Mouse (Mus musculus) monocyte, adult 5-6 weeks (primary cell): ENCODE data around the gene Gsta1. TPM values are rescaled to one million over a fixed set of nuclear protein-coding genes. Genes with fewer than 3 reads are reported as not detected.
"Not testable (repeated sequence)": the region's sequence is repeated elsewhere in the genome, so short reads cannot be mapped to it uniquely, and the experiment has no call there.

Source experiments
- ATAC-seq: fragments of 153-309, 156-312 bp; replicated peaks from 2 replicates; pipeline ENCODE4 v1.8.0; 2017; ENCODE audit warnings: mild to moderate bottlenecking; ENCODE audit not compliant: low TSS enrichment, insufficient number of reproducible peaks, severe bottlenecking, poor library complexity, low FRiP score
- total RNA-seq: library from RNA; stranded (forward); fragments of 200-1000, 200-491, 200-594 nt; gene quantifications from 3 replicates; pipeline ENCODE4 v1.2.3, GENCODE M21; 2017

Gene Gsta1
- not detected in 3 replicates for total RNA-seq

DNA sequence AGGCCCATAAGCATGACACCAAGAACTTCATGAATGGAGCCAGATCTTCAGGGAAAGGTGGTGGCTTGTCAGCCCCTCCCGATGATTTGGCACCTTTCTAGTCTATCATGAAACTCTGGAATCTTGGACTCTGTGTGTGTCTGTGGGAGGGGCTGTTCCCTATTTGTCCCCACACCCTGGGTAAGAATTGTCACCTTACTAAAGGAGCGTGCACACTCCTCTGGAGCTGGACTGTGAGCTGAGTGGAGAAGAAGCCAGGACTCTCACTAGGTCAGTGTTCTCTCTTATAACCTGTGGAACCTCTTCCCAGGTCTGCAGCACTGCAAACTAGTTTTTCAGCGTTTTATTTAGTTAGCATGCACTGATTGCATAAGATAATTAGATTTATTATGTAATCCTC lies at the start of gene Gsta1:
Gene Gsta1 (plus strand): TSS at position 196 of the 400 bp plus-strand sequence.
- ATAC-seq: not testable (repeated sequence)

DNA sequence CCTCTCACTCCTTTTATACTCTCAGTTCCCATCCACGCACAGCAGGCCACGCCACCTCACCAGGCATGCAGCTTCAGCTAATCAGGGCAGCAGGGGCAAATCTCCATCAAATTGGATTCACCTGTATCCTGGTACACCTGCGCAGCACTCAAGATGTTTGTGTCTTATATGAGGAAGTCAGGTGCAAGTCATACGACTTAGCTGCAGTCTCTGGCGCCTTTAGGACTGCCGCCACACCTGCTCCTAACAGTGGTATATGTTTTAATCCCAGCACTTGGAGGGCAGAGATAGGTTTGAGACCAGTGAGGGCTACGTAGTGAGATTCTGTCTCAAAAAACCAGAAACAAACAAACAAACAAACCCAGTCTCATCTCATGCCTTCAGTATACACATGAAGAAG lies 48.0 kb upstream of the Gsta1 start, which contains the start of gene Gsta4:
Gene Gsta4 (plus strand): TSS at position 301 of the 400 bp plus-strand sequence.
- ATAC-seq: not testable (repeated sequence)

DNA sequence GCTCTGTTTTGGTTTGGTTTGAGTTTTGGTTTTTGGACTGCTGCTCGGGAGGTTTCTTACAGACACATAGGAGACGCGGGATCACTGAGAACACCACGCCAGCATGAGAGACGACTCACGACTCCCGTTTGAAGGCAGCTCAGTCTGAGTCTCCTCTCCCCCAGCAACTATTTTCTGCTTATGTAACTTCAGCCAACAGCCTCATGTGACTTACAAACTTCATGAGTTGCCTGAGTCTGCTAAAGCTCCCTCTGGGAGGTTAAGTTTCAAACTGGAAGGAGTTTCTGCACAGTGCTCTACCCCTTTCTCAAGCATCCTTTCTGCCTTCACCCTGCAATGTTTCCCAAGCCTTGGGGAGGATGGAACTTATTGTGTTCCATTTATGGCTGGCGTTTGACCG lies 44.8 kb upstream of the Gsta1 start:
- ATAC-seq: no peak

DNA sequence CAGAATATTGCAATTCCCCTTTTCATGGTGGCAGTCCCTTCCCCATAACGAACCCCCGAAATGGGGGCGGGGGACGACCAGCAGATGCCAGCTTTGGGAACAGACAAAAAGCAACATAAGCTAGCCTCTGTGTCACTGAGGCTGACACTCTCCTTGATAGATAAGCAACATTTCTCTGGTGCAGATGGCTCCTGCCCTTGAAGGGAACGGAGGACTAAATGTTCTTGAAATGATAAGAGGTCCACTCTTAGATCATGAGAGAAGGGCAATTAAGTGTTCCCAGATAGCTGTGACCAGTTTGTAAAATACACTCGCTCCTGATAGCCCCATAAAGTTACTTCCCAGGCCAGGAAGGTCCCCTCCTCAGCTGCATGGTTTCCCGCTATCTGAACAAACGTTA lies 41.5 kb upstream of the Gsta1 start:
- no peak for ATAC-seq

DNA sequence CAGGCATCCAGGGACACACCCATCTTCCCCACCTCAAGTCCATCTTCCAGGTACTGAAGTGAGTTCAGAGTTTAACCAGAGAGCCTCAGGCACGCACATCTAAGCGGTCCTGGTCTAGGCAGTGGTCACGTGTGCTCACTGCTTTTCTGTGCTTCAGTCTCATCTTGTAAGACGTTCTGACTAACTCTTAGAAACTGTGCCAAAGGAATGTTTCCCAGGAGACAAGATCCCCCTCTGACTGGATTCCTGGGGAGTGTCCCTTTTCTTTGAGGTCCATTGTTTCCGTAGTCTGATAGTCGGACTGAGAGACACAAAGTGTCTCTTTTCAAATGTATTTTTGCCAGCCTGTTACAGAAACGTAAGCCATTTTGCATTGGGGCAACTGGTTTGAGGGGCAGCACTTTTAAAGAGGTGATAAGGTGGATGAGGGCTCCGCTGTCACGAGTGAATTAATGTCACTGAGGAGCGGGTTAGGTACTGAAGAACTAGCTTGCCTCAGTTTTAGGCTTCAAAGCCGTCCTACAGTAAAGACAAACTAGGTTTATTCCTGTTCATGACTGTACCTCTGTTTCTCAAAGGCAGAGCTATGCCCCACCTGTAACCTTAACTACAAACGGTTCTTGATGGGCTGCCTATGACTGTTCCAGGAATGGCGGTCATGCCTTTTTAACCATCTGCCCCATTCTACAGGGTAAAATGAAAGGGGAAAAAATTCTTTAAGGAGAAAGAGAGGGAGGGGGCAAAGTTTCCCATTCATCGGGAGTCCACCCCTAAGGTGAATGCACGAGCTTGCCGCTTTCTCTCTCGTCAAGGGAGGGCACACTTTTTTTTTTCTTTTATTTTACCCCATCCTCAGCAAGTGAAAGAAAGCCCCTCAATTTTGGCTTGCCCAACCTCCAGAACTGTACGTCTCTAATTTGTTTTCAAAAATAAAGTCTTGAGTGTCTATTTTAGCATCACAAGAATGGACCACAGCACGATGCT lies 39.5 kb upstream of the Gsta1 start:
- no peak for ATAC-seq

DNA sequence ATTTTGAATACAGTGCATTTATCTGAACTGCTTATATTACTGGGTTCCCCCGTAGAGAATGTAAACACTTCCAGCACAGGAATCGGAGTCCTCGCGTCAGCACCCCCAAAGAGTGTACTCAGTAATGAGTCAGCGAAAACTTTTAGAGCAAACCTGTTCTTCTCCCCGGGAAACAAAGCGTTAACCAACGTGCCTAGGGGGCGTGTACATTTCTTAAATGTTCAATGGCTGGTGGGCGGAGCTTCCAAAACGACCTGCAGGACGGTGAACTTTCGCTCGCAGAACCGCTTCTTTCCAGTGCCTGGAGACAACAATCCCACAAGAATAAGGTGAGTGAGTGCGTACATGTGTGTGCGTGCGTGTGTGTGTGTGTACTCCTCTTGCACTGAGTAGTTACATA lies 38.7 kb upstream of the Gsta1 start:
- peak; percentile 48 for ATAC-seq

DNA sequence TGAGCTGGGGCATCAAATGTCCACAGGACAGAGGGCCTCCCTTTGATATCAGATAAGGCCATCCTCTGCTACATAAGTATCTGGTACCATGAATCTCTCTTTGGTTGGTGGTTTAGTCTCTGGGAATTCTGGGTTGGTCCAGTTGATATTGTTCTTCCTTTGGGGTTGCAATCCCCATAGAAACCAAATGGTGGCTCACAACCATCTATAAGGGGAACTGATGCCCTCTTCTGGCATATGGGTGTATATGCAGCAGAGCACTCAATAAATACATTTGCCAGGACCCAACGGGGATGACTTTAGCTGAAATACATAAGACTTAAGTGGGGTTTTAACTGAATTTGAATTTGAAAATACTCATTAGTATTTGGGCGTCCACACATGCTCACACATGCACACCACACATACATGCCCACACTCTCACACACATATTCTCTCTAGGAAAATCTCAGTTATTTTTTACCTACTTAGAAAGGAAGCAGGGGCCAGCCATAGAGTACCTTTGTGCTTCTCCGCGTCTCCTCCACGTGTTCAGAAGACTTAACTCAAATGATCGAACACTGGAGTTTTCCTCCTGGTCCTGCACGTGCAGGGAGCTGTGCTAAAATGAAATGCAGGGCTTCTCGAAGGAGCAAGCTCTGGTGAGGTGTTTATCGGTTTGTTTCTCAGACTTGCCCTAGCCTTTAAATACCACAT lies 36.4 kb upstream of the Gsta1 start:
- peak; percentile 76 for ATAC-seq

DNA sequence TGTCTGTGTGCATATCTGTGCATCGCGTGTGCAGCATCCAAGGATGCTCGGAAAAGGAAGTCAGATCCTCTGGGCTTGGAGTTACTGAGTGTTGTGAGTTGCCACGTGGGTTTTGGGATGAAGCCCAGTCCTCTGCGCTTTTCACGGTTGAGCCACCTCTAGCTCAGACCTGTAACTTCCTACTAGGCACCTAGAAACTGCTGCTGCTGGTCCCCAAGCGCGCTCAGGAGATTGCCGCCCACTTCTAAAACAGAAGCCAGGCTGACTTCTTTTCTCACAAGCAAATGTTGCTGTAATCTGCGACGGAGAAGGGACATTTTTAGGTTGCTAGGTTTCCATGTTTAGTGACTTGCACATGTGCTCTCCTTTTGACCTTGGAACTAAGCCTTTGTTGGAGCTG lies 35.4 kb upstream of the Gsta1 start:
- no peak for ATAC-seq

DNA sequence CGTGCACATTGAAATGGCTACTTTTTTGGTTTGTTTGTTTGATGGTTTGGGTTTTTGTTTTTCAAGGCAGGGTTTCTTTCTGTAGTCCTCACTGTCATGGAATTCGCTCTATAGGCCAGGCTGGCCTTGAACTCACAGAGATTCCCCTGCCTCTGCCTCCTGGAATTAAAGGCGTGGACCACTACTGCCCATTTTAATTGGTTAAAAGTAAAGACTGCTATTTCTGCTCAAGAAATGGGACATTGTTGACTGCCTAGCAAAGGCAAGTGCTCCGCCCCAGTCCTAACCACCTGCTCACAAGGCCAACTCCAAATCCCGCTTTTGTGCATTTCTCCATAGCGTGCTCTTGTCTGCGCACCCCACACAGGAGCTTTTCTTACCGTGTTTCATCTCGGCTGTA lies 32.7 kb upstream of the Gsta1 start:
- no peak for ATAC-seq

DNA sequence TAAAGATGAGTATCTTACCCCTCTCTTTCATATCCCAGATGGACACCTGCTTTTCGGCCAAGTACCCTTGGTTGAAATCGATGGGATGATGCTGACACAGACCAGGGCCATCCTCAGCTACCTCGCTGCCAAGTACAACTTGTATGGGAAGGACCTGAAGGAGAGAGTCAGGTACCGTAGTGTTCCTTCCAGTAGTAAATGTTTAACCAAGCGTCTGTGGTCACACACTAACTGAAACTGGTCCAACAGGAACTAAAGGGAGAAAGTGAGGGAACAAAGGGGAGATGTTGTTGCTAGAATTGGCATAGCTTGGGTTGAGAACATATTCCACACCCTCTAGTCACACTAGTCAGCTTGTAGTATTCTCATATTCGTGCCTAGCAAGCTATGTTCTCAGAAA lies 26.3 kb upstream of the Gsta1 start:
- ATAC-seq: no peak

DNA sequence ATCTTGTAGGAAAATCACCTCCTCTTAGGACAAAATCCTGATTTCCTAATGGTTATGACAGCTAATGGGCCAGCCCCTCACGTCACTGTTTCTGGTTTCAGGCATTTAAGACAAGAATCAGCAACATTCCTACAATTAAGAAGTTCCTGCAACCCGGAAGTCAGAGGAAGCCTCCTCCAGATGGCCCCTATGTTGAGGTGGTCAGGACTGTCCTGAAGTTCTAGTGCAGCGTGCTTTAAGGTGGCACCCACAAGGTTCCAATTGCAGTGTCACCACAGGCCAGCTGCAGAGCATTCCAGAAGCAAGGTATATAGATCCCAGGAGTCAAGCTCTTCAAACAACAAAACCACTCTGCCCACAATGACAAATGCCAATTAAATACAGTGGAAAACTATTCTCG lies 21.5 kb upstream of the Gsta1 start:
- ATAC-seq: no peak

DNA sequence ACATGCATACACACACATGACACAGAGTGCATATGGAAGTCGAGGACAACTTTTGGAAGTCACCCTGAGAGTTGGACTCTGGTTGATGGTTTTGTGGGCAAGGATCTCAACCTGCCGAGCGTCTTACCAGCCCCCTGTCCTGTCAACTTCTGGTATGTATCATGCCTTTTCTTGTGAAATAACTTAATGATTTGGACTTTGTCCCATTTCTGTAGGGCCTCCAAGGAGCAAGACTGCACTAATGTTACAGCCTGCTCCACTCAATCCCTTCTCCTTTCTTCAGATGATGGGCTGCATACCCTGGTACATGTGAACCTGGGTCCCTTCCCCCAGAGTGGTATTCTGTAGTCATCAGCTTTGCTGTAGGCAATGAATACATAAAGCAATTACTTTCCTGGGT lies 20.4 kb upstream of the Gsta1 start:
- ATAC-seq: no peak

DNA sequence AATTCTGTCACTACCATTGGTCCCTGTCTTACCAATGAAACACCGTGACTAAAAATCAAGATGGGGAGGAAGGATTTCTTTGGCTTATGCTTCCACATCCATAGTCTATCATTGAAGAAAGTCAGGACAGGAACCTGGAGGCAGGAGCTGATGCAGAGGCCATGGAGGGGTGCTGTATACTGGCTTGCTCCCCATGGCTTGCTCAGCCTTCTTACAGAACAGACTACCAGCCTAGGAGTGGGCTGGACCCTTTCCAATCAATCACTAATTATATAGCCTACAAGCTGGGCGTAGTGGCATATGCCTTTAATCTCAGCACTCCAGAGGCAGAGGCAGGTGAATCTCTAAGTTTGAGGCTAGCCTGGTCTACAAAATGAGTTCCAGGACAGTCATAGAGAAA lies 19.6 kb upstream of the Gsta1 start:
- ATAC-seq: no peak

DNA sequence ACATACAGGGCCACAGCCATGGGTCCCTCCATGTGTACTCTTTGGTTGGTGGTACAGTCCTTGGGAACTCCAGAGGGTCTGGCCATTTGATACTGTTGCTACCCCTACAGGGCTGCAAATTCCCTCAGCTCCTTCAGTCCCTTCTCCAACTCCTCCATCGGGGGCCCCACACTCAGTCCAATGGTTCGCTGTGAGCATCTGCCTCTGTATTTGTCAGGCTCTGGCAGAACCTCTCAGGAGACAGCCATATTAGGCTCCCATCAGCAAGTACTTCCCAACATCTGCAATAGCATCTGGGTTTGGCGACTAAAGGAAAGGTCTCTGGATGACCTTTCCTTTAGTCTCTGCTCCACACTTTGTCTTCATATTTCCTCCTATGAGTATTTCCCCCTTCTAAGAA lies 18.9 kb upstream of the Gsta1 start:
- no peak for ATAC-seq

DNA sequence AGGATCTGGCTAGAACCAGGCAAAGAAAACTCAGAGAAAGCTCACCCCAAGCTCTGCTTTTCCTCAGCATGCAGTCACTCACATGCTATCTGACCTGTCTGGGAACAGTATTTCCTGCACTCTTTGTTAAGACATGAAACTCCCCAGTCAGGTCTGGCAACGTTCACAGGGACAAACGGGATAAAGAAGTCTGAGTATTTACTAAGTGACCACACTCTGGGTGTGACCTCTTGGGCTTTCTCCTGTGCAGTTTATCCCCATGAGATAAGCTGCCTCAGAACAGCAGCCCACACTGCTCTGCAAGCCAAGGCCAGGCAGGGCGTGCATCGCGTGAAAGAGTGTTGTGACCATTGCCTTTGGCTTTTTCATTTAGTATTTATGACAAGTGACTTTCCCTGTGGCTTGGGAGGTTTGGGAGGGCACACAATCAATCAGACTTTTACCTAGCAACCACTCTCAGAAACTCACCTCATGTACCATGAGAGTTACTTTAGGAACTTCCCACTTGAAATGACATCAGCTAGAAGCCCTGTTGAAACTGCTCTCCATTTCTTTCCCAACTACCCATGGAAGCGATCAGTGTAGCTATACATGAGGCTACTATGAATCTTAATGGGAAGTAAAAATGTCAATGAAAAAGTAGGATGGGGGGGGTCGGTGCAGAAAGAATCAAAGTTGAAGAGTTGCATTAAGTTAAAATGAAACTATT lies 18.0 kb upstream of the Gsta1 start:
- no peak for ATAC-seq

DNA sequence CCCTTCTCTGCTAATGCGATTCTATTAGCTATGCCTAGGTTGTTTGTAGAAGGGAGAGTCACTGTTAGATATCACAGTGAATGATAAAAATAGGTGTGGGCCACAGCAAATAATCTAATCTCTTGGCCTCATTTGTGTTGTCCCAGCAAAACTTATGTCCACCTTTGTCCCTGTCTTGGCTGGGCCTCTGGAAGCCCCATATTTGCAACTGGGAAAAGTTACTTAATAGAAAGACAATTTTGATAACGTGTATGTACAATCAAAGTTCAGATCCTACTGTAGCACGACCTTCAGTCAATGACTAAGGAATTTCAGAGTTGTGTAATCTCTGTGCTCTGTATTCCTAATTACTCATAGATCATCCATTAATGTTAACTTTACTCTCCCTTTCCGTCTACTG lies 13.4 kb upstream of the Gsta1 start:
- no peak for ATAC-seq

DNA sequence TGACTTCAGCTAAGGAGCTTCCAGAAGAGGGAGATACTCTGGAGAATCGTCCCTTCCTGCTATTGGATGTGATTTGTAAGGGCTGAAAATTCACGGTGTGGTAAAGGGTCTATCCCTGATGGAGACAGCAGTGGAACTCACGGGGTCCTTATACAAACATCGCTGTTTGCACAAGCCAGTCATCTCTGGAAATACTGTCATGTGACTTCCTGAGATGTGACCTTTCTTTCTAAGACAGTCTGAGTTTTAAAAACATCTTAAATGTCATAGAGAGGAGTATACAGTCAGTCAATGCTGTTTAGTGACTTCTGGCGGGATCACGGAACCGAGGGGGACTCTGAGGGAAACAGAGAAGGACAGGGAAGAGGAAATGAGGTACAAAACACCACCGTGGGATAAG lies 7.8 kb upstream of the Gsta1 start:
- ATAC-seq: no peak

DNA sequence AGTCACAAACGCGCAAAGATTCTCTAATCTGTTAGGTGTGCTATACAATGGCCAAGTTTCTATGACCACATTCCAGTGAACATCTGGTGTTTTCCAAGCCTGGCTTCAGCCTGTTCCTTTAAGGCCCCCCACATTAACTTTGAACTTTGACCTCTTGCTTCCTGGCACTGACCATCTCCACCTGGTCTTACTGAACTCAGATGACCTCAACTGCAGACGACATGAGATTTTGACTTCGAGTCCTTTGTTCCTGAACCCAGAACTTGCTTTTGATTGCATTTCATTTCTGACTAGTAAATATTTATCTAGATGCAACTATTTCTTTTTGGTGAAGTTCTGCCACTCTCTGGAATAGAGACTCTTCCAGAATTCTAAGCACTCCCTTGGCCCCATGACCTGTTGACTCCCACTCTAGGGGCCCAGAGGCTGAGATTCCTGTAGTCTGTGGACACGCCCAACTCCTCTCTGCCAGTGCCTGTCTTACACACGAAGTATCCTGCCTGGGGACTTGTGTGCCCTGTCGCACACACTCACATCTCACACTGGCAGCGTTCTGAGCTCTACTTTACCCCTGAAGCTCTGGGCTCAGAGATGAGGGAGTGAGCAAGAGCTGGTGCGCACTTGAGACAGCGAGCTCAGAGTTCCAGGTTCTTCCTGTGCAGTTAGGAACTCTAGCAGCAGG lies 7.1 kb upstream of the Gsta1 start:
- ATAC-seq: no peak

DNA sequence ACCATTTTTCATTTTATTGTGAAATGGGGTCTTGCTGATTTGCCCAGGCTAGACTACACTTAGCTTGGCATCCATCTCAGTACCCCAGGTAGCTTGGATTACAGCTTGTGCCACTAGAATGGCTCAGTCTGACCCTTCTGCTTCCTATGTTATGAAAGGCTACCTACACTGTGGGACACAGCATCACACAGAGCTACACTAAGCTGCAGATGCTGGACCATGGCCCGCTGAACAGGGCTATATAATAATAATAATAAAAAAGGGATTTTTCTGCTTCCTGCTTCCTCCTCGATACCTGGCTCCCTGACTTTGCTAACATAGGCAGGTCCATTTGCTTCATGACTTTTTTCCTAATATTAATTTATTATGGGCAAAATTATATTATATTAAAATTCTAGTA lies 6.0 kb upstream of the Gsta1 start:
- ATAC-seq: no peak
